Mouse (Mus musculus) ovary, postnatal 14 days (tissue): ENCODE results near the gene Pxk.
"Not testable (repeated sequence)": the region's sequence is repeated elsewhere in the genome, so short reads cannot be mapped to it uniquely, and the experiment has no call there.

ENCODE experiments used
- DNase-seq: peaks from one replicate; pipeline ENCODE4 v3.0.0; 2022; ENCODE audit warnings: low spot score

The Pxk gene

GRCm38 (mm10) chr14:8146611-8147223 lies 48.7 kb downstream of the Pxk start:
- no peak for DNase-seq

- DNase-seq: no peak
These were observed 50.8 kb downstream of the Pxk start for GRCm38 (mm10) chr14:8148842-8149241.

- DNase-seq: no peak
These were observed 53.7 kb downstream of the Pxk start for GRCm38 (mm10) chr14:8151757-8152156.

- DNase-seq: no peak
These were observed 56.1 kb downstream of the Pxk start for GRCm38 (mm10) chr14:8154072-8154471.

GRCm38 (mm10) chr14:8156947-8157346 lies 58.9 kb downstream of the Pxk start:
- DNase-seq: no peak

GRCm38 (mm10) chr14:8158721-8159120 lies 60.7 kb downstream of the Pxk start:
- DNase-seq: no peak

- no peak for DNase-seq
These were observed 61.1 kb downstream of the Pxk start for GRCm38 (mm10) chr14:8159141-8159540.

GRCm38 (mm10) chr14:8161777-8162176 lies 63.8 kb downstream of the Pxk start:
- no peak for DNase-seq

- no peak for DNase-seq
These were observed 66.5 kb downstream of the Pxk start for GRCm38 (mm10) chr14:8164463-8164862.

GRCm38 (mm10) chr14:8172507-8173410 lies 74.7 kb downstream of the Pxk start, which contains the start of gene Pdhb:
Gene Pdhb, minus strand, starts transcription at chr14:8173025.
- DNase-seq: peak; percentile 96

GRCm38 (mm10) chr14:8173542-8174250 lies 75.7 kb downstream of the Pxk start:
- DNase-seq: not testable (repeated sequence)

GRCm38 (mm10) chr14:8174634-8175033 lies 76.6 kb downstream of the Pxk start:
- no peak for DNase-seq

- no peak for DNase-seq
These were observed 78.2 kb downstream of the Pxk start for GRCm38 (mm10) chr14:8176251-8176650.

- DNase-seq: no peak
These were observed 82.5 kb downstream of the Pxk start for GRCm38 (mm10) chr14:8180371-8181035.

- DNase-seq: no peak
These were observed 85.3 kb downstream of the Pxk start for GRCm38 (mm10) chr14:8183330-8183729.

GRCm38 (mm10) chr14:8186278-8187045 lies 88.5 kb downstream of the Pxk start:
- no peak for DNase-seq

- DNase-seq: no peak
These were observed 92.5 kb downstream of the Pxk start for GRCm38 (mm10) chr14:8190556-8190955.

GRCm38 (mm10) chr14:8191331-8191965 lies 93.4 kb downstream of the Pxk start:
- DNase-seq: no peak

- DNase-seq: no peak
These were observed 94.7 kb downstream of the Pxk start for GRCm38 (mm10) chr14:8192727-8193126.

GRCm38 (mm10) chr14:8200769-8201168 lies 102.8 kb downstream of the Pxk start:
- no peak for DNase-seq

- no peak for DNase-seq
These were observed 103.7 kb downstream of the Pxk start for GRCm38 (mm10) chr14:8201715-8202114.
